Mouse (Mus musculus) liver, adult (tissue): ENCODE data around the gene Cfhr2.

ENCODE experiments used
- GATA4 ChIP-seq: IDR thresholded peaks from 2 replicates; pipeline ENCODE4 v1.6.1; 2014; ENCODE audit warnings: mild to moderate bottlenecking, low read length; ENCODE audit not compliant: insufficient replicate concordance

Cfhr2 gene

DNA sequence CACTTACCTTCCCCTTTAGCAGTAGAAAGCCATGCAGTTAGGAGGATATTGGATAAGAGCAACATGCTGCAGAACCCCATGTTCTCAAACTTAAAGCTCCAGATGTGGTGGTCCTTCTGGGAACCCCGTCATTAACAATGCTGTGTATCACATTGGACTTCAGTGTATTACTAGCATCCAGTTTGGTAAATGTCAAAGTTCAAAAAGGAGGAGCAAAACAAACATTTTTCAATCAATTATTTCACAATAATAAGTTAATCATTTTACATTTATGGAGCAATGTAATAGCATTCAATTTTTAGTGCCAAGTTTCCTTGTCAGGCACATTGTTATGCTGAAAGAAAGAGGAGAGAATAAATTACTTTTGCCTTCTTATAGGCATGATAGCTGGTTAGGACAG lies at the start of gene Cfhr2:
Gene Cfhr2 (minus strand): TSS at position 155 of the 400 bp plus-strand sequence.
- TF ChIP-seq GATA4 = no peak

DNA sequence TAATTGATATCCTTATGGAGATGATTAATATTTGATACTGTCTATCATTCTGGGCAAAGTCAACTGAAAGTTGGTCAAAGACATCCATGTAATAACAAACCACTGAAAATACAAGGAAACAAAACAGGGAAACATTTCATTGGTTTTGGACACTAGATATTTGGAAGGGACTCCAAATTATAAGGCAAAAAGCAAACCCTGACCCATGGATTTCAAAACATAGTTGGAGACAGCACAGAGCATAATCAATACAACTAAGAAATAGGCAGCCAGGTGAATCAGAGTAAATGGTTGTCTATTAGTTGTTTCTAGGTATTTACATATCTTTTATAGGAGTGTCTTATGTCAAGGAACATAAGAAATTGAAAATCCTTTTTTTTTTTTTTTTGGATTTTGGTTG lies 5.2 kb upstream of the Cfhr2 start:
- no peak for TF ChIP-seq GATA4

DNA sequence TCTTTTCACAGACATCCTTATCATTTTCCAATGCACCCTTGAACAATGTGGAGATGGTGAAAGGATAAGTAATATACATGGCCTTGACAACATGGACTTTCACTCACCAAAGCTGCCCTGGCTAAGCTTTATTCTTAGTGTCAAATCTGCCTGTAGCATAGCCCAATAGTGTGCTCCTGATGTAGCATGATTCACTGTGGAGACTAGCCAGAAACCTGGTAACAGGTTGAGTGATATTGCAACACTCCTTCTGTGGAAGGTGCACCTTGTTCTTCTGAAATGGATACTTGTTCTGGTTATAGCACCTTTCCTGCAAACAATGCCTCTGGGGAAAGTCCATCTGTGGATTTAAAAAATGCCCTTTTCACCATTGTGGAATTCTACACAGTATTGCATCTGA lies 1.7 kb upstream of the Cfhr2 start:
- TF ChIP-seq GATA4 = no peak

DNA sequence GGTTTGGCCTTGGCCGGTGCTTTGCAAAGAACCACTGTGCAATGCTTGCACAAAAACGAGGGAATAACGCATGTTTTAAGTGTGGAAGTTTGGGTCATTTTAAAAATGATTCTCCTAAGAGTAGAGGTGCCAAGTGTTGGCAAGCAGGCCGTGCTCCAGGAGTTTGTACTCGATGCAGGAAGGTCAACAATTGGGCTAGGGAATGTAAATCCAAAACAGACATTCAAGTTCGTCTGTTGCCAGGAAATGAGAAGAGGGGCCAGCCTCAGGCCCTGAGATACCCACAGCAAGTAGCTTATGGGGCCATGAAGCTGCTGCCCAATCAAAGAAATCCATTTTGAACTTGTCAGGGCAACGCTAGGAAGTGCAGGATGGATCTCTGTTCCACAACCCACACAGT lies 18.8 kb downstream of the Cfhr2 start:
- no peak for TF ChIP-seq GATA4

DNA sequence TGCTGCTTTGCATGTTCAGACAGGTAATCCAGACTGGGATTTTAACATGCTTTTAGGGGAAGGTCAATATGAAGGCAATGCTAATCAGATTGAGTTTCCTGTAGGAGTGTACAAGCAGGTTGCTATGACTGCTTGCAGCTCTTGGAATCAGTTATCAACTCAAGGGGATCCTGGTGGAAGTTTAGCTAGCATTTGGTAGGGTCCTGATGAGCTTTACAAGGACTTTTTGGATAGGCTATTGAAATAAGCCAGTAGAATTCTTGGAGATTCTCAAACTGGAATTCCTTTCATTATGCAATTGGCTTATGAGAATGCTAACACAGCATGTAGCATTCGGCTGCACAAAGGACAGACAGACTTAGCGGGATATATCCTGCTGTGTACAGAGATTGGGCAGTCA lies 19.2 kb downstream of the Cfhr2 start:
- TF ChIP-seq GATA4 = no peak

DNA sequence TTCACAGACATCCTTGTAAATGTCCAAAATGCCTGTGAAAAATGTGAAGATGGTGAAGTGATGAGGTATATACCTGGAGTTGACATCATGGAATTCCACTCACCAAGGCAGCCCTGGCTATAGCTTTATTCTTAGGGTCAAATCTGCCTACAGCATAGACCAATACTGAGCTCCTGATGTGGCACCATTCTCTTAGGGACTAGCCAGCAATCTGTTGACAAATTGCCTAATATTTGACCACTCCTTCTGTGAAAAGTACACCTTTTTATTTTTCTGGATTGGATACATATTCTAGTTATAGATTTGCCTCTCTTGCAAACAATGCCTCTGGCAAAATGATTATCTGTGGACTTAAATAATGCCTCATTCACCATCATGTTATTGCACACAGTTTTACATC lies 49.9 kb downstream of the Cfhr2 start:
- no peak for TF ChIP-seq GATA4

DNA sequence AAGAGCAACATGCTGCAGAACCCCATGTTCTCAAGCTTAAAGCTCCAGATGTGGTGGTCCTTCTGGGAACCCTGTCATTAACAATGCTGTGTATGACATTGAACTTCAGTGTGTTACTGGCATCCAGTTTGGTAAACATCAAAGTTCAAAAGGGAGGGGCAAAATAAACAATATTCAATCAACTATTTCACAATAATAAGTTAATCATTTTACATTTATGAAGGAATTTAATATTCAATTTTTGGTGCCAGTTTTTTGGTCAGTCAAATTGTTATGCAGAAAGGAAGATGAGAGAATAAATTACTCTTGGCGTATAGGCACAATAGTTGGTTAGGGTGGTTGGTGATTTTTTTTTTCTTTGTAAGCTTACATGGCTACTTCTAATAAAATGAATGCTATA lies 77.4 kb downstream of the Cfhr2 start, which contains the start of gene Gm4788:
Gene Gm4788 (minus strand): TSS at position 101 of the 400 bp plus-strand sequence.
- no peak for TF ChIP-seq GATA4
